Mouse (Mus musculus): ENCODE results near the gene Actr2. TPM values are rescaled to one million over a fixed set of nuclear protein-coding genes. Genes with fewer than 3 reads are reported as not detected.
"Not testable (repeated sequence)": the region's sequence is repeated elsewhere in the genome, so short reads cannot be mapped to it uniquely, and the experiment has no call there.

The Actr2 gene
- polyA plus RNA-seq, 2 experiments: 62.6 to 64.4 TPM

DNA sequence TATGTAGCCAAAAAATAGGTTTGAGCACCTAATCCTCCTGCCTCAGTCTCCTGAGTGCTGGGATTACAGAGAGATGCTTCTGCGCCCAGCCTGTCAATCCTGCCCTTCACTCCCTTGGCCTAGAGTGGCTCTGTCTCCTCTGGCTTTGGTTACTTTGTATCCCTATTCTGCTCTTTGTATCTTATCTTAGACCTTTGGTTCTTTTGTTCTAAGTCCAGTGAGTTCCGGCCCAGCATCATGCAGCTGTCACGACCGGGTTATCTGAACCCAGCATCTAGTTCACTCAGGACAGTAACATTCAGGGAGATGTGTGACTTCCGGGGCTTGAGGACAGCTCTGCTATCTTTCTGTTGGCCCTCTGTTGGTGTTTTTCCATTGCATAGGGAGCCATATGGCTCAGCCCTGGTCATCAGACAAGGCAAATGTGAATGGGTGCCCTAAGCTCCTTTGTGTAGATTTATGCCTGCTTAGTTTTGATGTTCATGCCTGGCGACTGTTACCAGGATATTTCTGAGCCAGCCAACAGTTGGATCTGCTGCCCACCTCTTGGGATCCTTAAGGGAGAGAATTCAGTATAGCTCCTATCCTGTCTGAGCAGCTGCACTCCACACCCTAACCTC, 79.1 kb downstream of the Actr2 start:
- H3K4me1 ChIP-seq (ENCODE audit: control insufficient read depth, insufficient read depth, low read length): peaks cover 5% of the 10 kb centered on the region
- no peaks in the 10 kb centered on the region for H3K36me3 ChIP-seq (ENCODE audit: control insufficient read depth, insufficient read depth, low read length)
- DNase-seq (ENCODE audit: low spot score) (no peak), ATAC-seq (ENCODE audit: low FRiP score, low read depth) (no peak)
- H3K4me2 ChIP-seq (replicated peaks; ENCODE audit: low read depth, low read length, severe bottlenecking): no peak overlapping the region
- H3K4me3 ChIP-seq (replicated peaks; ENCODE audit: low read length): no peak overlapping the region
- H3K9ac ChIP-seq (ENCODE audit: low read depth, low read length, severe bottlenecking): no peak overlapping the region
- WGBS: 74% methylated on average over 6 of the region's 6 CpGs
- no peaks in the 10 kb centered on the region for H3K27me3 ChIP-seq (ENCODE audit: control insufficient read depth, insufficient read depth, low read length)
- H3K9me3 ChIP-seq (ENCODE audit: control insufficient read depth, low read length): peaks cover 3% of the 10 kb centered on the region; the same call in 1 of the 2 replicates
- TF ChIP-seq POLR2A (IDR thresholded peaks at IDR 0.05; ENCODE audit: borderline replicate concordance, extremely low read depth, insufficient read depth, insufficient read length): no peak
- no peak overlapping the region for H3K27ac ChIP-seq (replicated peaks; ENCODE audit: low read depth, low read length)

- WGBS: 39% methylated on average over 8 of the region's 8 CpGs
- ATAC-seq (ENCODE audit: low FRiP score, low read depth): no peak
- Histone ChIP-seq H3K9me3 (ENCODE audit: control insufficient read depth, low read length) (peaks cover 3% of the 10 kb centered on the region; the same call in 1 of the 2 replicates), H3K4me3 (replicated peaks; ENCODE audit: low read length) (no peak overlapping the region), H3K36me3 (ENCODE audit: control insufficient read depth, insufficient read depth, low read length) (no peaks in the 10 kb centered on the region), H3K9ac (ENCODE audit: low read depth, low read length, severe bottlenecking) (no peak overlapping the region), H3K27me3 (ENCODE audit: control insufficient read depth, insufficient read depth, low read length) (no peaks in the 10 kb centered on the region), H3K4me1 (ENCODE audit: control insufficient read depth, insufficient read depth, low read length) (no peaks in the 10 kb centered on the region), H3K4me2 (replicated peaks; ENCODE audit: low read depth, low read length, severe bottlenecking) (no peak overlapping the region), H3K27ac (replicated peaks; ENCODE audit: low read depth, low read length) (no peak overlapping the region)
- TF ChIP-seq POLR2A (IDR thresholded peaks at IDR 0.05; ENCODE audit: borderline replicate concordance, extremely low read depth, insufficient read depth, insufficient read length): no peak
- no peak for DNase-seq (ENCODE audit: low spot score)
Measured at GRCm38 (mm10) chr11:20031536-20031935, 81.2 kb downstream of the Actr2 start.

GRCm38 (mm10) chr11:20030973-20031372, 81.7 kb downstream of the Actr2 start:
- not testable (repeated sequence) for H3K4me3 ChIP-seq (replicated peaks; ENCODE audit: low read length); H3K4me2 ChIP-seq (replicated peaks; ENCODE audit: low read depth, low read length, severe bottlenecking); DNase-seq (ENCODE audit: low spot score); H3K27ac ChIP-seq (replicated peaks; ENCODE audit: low read depth, low read length); H3K9ac ChIP-seq (ENCODE audit: low read depth, low read length, severe bottlenecking); H3K4me1 ChIP-seq (ENCODE audit: control insufficient read depth, insufficient read depth, low read length); H3K9me3 ChIP-seq (ENCODE audit: control insufficient read depth, low read length); H3K27me3 ChIP-seq (ENCODE audit: control insufficient read depth, insufficient read depth, low read length); ATAC-seq (ENCODE audit: low FRiP score, low read depth); H3K36me3 ChIP-seq (ENCODE audit: control insufficient read depth, insufficient read depth, low read length)
- 91% methylated on average over 5 of the region's 5 CpGs for WGBS

- Histone ChIP-seq H3K9me3 (ENCODE audit: control insufficient read depth, low read length) (peaks cover 3% of the 10 kb centered on the region; the same call in 1 of the 2 replicates), H3K9ac (ENCODE audit: low read depth, low read length, severe bottlenecking) (no peak overlapping the region), H3K4me2 (replicated peaks; ENCODE audit: low read depth, low read length, severe bottlenecking) (no peak overlapping the region), H3K27ac (replicated peaks; ENCODE audit: low read depth, low read length) (no peak overlapping the region), H3K4me3 (replicated peaks; ENCODE audit: low read length) (no peak overlapping the region), H3K27me3 (ENCODE audit: control insufficient read depth, insufficient read depth, low read length) (no peaks in the 10 kb centered on the region), H3K36me3 (ENCODE audit: control insufficient read depth, insufficient read depth, low read length) (peaks cover 8% of the 10 kb centered on the region; the same call in 1 of the 2 replicates), H3K4me1 (ENCODE audit: control insufficient read depth, insufficient read depth, low read length) (no peaks in the 10 kb centered on the region)
- ATAC-seq (ENCODE audit: low FRiP score, low read depth) (no peak), DNase-seq (ENCODE audit: low spot score) (no peak)
- WGBS: 95% methylated on average over 4 of the region's 4 CpGs
- TF ChIP-seq POLR2A (IDR thresholded peaks at IDR 0.05; ENCODE audit: borderline replicate concordance, extremely low read depth, insufficient read depth, insufficient read length): no peak
Measured at GRCm38 (mm10) chr11:20029014-20029413, 83.7 kb downstream of the Actr2 start.

GRCm38 (mm10) chr11:20028396-20028795, 84.3 kb downstream of the Actr2 start:
- no peaks in the 10 kb centered on the region for H3K4me1 ChIP-seq (ENCODE audit: control insufficient read depth, insufficient read depth, low read length)
- H3K27ac ChIP-seq (replicated peaks; ENCODE audit: low read depth, low read length): no peak overlapping the region
- peaks cover 3% of the 10 kb centered on the region; the same call in 1 of the 2 replicates for H3K9me3 ChIP-seq (ENCODE audit: control insufficient read depth, low read length)
- no peak for ATAC-seq (ENCODE audit: low FRiP score, low read depth)
- no peak for TF ChIP-seq POLR2A (IDR thresholded peaks at IDR 0.05; ENCODE audit: borderline replicate concordance, extremely low read depth, insufficient read depth, insufficient read length)
- no peak overlapping the region for H3K4me2 ChIP-seq (replicated peaks; ENCODE audit: low read depth, low read length, severe bottlenecking)
- no peak overlapping the region for H3K4me3 ChIP-seq (replicated peaks; ENCODE audit: low read length)
- no peak for DNase-seq (ENCODE audit: low spot score)
- peaks cover 8% of the 10 kb centered on the region; the same call in 1 of the 2 replicates for H3K36me3 ChIP-seq (ENCODE audit: control insufficient read depth, insufficient read depth, low read length)
- no peak overlapping the region for H3K9ac ChIP-seq (ENCODE audit: low read depth, low read length, severe bottlenecking)
- no peaks in the 10 kb centered on the region for H3K27me3 ChIP-seq (ENCODE audit: control insufficient read depth, insufficient read depth, low read length)
- WGBS: 90% methylated on average over 6 of the region's 6 CpGs

All from limb, embryonic 14.5 days (tissue).